Mouse (Mus musculus) liver, adult 2 months (tissue): ENCODE measurements around the gene Samd14. TPM values are rescaled to one million over a fixed set of nuclear protein-coding genes. Genes with fewer than 3 reads are reported as not detected.
"Not testable (repeated sequence)": the region's sequence is repeated elsewhere in the genome, so short reads cannot be mapped to it uniquely, and the experiment has no call there.

Experiments used
- DNase-seq: peaks from one replicate; pipeline ENCODE4 v3.0.0-alpha.2; 2011; ENCODE audit warnings: low read depth, low spot score; ENCODE audit errors: extremely low read depth
- H3K27ac ChIP-seq: fragments of 200-500 bp; replicated peaks from 2 replicates; pipeline ENCODE4 v1.5.1; 2012; ENCODE audit warnings: low read depth, mild to moderate bottlenecking, control low read depth, inconsistent platforms, low read length; ENCODE audit not compliant: insufficient read depth
- H3K27me3 ChIP-seq: fragments of 200-500 bp; 2 replicates; pipeline ENCODE4 v1.6.1; 2012; ENCODE audit warnings: mild to moderate bottlenecking, moderate library complexity, low read length, inconsistent platforms; ENCODE audit not compliant: control insufficient read depth, insufficient read depth
- H3K36me3 ChIP-seq: fragments of 200-500 bp; 2 replicates; pipeline ENCODE4 v1.6.1; 2012; ENCODE audit warnings: low read length, inconsistent platforms; ENCODE audit not compliant: control insufficient read depth, insufficient read depth
- H3K4me1 ChIP-seq: fragments of 200-500 bp; 2 replicates; pipeline ENCODE4 v1.6.1; 2011; ENCODE audit warnings: low read length; ENCODE audit not compliant: control insufficient read depth, insufficient read depth
- H3K4me3 ChIP-seq: fragments of 200-500 bp; 2 replicates; pipeline ENCODE4 v1.5.1; 2011; ENCODE audit warnings: low read depth, mild to moderate bottlenecking, control low read depth, low read length, moderate library complexity; ENCODE audit not compliant: insufficient read depth
- H3K79me2 ChIP-seq: fragments of 200-500 bp; 2 replicates; pipeline ENCODE4 v1.6.1; 2012; ENCODE audit warnings: inconsistent platforms, mild to moderate bottlenecking, low read length, moderate library complexity; ENCODE audit not compliant: control insufficient read depth, insufficient read depth
- H3K9ac ChIP-seq: fragments of 200-500 bp; 2 replicates; pipeline ENCODE4 v1.6.1; 2012; ENCODE audit warnings: low read depth, mild to moderate bottlenecking, control low read depth, inconsistent platforms, low read length
- CTCF ChIP-seq: fragments of 200-500 bp; IDR thresholded peaks from 2 replicates; pipeline ENCODE4 v1.5.1; 2011; ENCODE audit warnings: low read depth, low read length, control low read depth
- POLR2A ChIP-seq: fragments of 200-500 bp; IDR thresholded peaks from 2 replicates; pipeline ENCODE4 v1.6.1; 2011; ENCODE audit warnings: low read length, control low read depth; ENCODE audit not compliant: insufficient read depth; ENCODE audit errors: extremely low read depth
- WGBS: fragments of 180-500 bp; shearing (Covaris S2); methylation state at CpG from one replicate; pipeline ENCODE4 v1.1.7; 2018; 5-methylcytosine and 5-hydroxymethylcytosine counted together
- polyA plus RNA-seq: library from polyadenylated mRNA; depleted of rRNA; stranded (reverse); fragments of >200 nt; gene quantifications from 2 replicates; pipeline ENCODE4 v1.2.3, GENCODE M21; 2012; rRNA removed
- total RNA-seq: library from RNA; depleted of rRNA; stranded (reverse); fragments of >200 nt; gene quantifications from 2 replicates; pipeline ENCODE4 v1.2.3, GENCODE M21; 2014; rRNA removed

The Samd14 gene
- total RNA-seq = 0.13 and 0.18 TPM in 2 replicates
- polyA plus RNA-seq = 0.13 and 0.29 TPM in 2 replicates

DNA sequence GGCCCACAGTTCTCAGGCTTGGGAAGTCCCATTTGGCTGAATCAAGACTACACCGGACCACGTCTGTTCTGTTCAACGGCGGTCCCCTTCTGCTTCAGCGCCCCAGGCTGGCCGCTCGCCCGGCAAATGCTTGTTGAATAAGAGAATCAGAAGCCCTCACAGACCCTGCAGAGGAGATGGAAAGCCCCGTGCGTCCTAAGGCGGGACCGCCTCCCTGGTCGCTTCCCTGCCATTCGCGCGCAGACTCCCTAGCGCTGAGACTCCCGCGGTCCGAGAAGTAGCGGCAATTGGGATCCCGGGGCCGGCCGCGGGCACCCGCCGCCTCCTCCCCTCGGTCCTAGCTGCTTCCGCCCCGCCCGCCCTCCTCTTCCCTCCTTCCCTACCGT, at the start of gene Samd14:
Gene Samd14 (plus strand): TSS at position 251 of the 386 bp plus-strand sequence.
- no peak within 1 kb of the TSS for H3K27ac ChIP-seq
- TF ChIP-seq CTCF (no peak), POLR2A (no peak)
- 0 out of 2 replicates have a peak, but pooled peaks cover 3% of the 10 kb centered on the region for H3K4me1 ChIP-seq
- H3K79me2 ChIP-seq = no peaks in the 10 kb centered on the region
- H3K4me3 ChIP-seq = peak within 1 kb of the TSS; percentile 43
- H3K36me3 ChIP-seq = no peaks in the 10 kb centered on the region
- whole genome bisulfite sequencing = under 1% methylated on average over 27 of the region's 32 CpGs
- H3K27me3 ChIP-seq = peaks cover 6% of the 10 kb centered on the region; the same call in 1 of the 2 replicates
- DNase-seq = no peak
- H3K9ac ChIP-seq = peak within 1 kb of the TSS; percentile 12; the same call in 1 of the 2 replicates

DNA sequence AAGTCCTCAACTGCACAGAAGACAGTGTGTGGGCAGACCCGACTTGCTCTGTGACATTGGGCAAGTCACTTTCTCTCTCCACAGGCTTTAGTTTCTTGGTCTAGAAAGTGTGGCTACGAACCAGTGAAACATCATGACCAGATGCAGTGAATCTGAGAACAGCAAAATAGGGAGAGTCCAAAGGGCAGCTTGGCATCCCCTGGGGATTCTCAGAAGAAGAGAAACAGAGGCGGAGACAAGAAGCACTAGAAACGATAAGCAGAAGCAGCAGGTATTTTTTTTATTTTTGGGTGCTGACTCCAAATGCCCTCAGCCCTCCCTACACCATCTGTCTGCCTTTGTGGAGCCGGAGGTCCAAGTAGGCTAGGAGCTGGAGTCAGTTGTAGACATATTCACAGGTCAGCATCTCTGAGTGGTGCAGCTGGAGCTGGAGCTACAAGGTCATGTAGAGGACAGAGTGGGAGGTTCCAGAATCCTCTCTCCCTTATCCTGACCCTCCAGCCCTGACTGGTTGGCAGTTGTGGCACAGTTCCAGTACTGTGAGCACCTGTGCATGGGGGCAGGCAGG, 47.1 kb upstream of the Samd14 start:
- Histone ChIP-seq H3K9ac (no peak overlapping the region), H3K4me3 (no peak overlapping the region), H3K27ac (no peak overlapping the region), H3K79me2 (no peaks in the 10 kb centered on the region), H3K27me3 (no peaks in the 10 kb centered on the region), H3K36me3 (no peaks in the 10 kb centered on the region), H3K4me1 (peaks cover 3% of the 10 kb centered on the region; the same call in 1 of the 2 replicates)
- TF ChIP-seq POLR2A (no peak), CTCF (no peak)
- no peak for DNase-seq
- 74% methylated on average over 5 of the region's 5 CpGs for WGBS

DNA sequence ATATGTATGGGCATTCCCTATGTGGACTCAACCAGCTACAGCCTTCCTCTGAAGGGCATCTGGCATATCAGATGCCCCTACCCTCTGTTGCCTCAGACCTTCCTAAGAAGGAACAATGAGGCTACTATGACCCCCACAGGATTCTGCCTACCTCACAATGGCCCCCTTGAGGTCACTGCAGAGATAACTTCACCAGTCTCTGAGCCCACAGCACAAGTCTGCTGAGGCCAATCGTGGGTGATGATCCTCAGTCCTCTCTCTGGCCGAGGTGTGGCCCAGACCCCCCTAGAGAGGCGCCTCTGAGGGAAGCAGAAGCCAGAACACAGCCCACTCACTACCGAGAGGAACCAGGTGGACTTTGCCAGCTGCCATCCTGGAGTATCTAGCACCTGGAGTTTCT, 42.3 kb upstream of the Samd14 start, which contains the start of gene Hils1:
Gene Hils1 (plus strand): TSS at position 175 of the 400 bp plus-strand sequence.
- 37% methylated on average over 4 of the region's 4 CpGs for WGBS
- no peak for DNase-seq
- no peak within 1 kb of the TSS for H3K27ac ChIP-seq
- no peaks in the 10 kb centered on the region for H3K36me3 ChIP-seq
- H3K79me2 ChIP-seq = no peaks in the 10 kb centered on the region
- H3K4me3 ChIP-seq = no peak within 1 kb of the TSS
- no peaks in the 10 kb centered on the region for H3K27me3 ChIP-seq
- no peak within 1 kb of the TSS for H3K9ac ChIP-seq
- no peaks in the 10 kb centered on the region for H3K4me1 ChIP-seq
- TF ChIP-seq CTCF = no peak
- TF ChIP-seq POLR2A = no peak

DNA sequence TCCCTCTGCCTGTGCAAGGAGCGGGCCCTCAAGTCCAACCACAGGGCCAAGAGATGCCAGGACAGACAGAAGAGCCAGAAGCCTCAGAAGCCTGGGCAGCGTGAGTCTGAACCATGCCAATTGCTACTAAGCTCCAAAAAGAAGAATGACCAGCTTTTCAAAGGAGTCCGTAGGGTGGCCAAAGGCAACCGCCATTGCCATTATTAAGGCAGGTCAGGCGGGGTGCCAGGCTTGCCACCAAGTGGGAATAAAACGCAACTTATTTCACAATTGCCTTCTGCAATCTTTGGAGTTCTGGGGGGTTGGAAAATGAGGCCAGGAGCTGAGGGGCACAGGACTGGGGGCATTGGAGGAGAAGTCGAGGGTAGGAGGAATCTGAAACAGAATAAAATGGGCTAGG, 41.5 kb upstream of the Samd14 start:
- no peak overlapping the region for H3K27ac ChIP-seq
- H3K9ac ChIP-seq = no peak overlapping the region
- WGBS = 75% methylated on average over 7 of the region's 7 CpGs
- no peaks in the 10 kb centered on the region for H3K36me3 ChIP-seq
- H3K4me1 ChIP-seq = no peaks in the 10 kb centered on the region
- H3K79me2 ChIP-seq = no peaks in the 10 kb centered on the region
- TF ChIP-seq CTCF (no peak), POLR2A (no peak)
- H3K4me3 ChIP-seq = no peak overlapping the region
- H3K27me3 ChIP-seq = no peaks in the 10 kb centered on the region
- DNase-seq = no peak

DNA sequence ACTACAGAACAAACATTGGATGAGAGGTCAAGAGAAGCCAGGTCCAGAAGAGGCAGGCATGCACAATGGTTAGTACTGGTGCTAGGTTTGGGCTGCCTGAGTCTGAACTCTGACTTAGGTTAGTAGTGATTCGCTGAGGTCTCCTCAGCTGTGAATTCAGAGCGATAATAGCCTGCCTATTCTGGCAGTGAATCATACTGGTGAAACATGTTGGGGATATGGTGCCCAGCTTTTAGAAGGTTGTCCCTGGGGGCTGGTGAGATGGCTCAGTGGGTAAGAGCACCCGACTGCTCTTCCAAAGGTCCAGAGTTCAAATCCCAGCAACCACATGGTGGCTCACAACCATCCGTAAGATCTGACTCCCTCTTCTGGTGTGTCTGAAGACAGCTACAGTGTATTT, 40.0 kb upstream of the Samd14 start:
- not testable (repeated sequence) for H3K27me3 ChIP-seq, H3K4me3 ChIP-seq, H3K9ac ChIP-seq, H3K27ac ChIP-seq, H3K79me2 ChIP-seq, DNase-seq, H3K4me1 ChIP-seq, H3K36me3 ChIP-seq
- WGBS = 87% methylated on average over 4 of the region's 4 CpGs

DNA sequence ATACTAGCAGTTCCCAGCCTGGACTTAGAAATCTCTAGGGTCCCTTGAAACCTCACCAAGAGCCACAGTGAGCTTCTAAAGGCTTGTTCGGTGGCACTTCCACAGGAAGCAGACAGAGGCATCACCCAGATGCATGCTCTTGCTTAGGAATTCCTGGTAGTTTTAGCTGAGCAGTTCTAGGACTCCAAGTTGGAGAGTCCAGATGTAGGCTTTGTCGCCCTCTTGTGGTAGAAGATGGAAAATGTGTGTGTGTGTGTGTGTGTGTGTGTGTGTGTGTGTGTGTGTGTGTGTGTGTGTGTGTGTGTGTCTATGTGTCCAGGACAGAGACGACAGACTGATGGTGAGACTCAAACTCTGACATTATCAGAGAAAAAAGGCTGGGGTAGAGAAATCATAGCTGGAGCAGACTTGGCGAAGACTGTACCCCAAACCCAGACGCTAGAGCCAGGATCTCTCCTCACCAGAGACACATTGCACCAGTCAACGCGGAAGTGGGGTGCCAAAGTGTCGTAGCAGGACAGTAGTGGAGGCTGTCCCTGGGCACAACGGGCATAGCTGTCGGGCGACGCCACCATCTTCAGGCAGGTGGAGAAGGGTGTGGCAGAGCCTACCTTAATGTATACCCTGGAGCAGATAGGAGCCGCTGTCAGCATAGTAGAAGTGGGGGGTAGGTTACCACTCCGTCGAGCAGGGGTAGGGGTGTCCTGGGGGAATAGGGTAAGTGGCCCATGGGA, 39.3 kb upstream of the Samd14 start:
- no peaks in the 10 kb centered on the region for H3K4me1 ChIP-seq

More for the DNA sequence above, 39.3 kb upstream of the Samd14 start:
- no peak overlapping the region for H3K9ac ChIP-seq
- peak; percentile 37 for DNase-seq
- 53% methylated on average over 15 of the region's 15 CpGs for WGBS
- H3K4me3 ChIP-seq = no peak overlapping the region
- H3K36me3 ChIP-seq = no peaks in the 10 kb centered on the region
- H3K27ac ChIP-seq = no peak overlapping the region
- no peaks in the 10 kb centered on the region for H3K79me2 ChIP-seq
- TF ChIP-seq CTCF = no peak
- no peak for TF ChIP-seq POLR2A
- no peaks in the 10 kb centered on the region for H3K27me3 ChIP-seq
